Mouse (Mus musculus) thymus, postnatal 10 days (tissue): ENCODE data around the gene Vmn1r193.
"Not testable (repeated sequence)": the region's sequence is repeated elsewhere in the genome, so short reads cannot be mapped to it uniquely, and the experiment has no call there.

Experiments
- DNase-seq, 2 experiments: peaks; one replicate each; pipeline ENCODE4 v3.0.0; 2021; ENCODE audit warnings: low spot score in 2 of 2

Gene Vmn1r193

DNA sequence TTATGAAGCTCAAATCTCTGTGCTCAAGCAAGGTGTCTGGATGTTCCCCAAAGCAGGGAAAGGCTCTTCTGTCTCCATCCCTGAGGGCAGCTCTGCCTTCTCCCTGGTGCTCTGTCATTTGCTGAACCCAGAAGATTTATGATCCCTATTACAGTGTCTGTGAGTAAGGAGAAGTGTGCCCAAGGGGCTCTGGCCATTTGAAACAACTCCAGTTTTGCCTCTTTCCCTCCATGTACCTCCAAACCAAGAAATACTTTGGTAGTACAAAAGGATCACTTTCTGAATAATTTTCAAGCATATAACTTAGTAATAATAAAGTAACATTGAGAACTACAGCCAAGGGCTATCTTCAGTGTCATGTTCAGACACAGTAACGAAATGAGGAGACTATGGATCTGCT is at the start of gene Vmn1r193:
Gene Vmn1r193 (minus strand): TSS at position 101 of the 400 bp plus-strand sequence.
- DNase-seq: not testable (repeated sequence)

DNA sequence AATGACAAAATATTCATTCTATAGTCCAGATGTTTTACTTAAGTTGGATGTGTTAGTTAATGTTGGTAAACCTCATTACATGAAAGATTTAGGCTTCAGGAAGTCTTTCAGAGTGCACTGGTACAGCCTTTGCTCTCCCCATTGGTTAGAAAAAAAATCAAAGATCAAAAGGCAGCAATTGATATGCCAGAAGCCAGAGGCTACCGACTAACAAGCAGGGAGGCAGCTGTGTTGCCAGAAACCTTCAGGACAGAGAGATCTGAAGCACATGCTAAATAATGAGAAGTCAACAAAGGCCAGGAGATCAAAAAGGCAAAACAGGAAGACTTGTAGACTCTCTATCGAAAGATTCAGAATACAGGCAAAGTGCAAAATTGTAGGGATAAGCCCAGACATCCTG is 48.8 kb upstream of the Vmn1r193 start:
- no peak for DNase-seq

DNA sequence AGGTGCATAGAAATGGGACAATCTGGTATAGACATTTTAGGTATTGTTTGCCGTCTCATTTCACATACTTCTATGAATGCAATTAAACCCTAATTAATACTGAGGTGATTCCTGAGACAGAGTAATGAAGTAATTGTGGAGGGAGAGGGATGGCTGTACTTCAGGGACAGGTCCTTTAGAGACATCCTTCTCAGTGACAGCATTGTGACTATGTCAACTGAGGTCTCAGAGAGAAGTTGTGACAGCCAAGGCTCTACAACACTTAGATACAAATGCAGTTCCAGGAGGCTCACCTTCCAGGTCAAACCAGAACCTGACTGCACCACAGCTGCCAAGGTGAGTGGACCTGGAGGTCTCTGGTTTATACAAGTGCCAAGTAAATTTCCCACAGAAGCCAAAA is 47.3 kb upstream of the Vmn1r193 start, which contains the start of gene Vmn1r195:
Gene Vmn1r195 (plus strand): TSS at position 301 of the 400 bp plus-strand sequence.
- DNase-seq: not testable (repeated sequence)

DNA sequence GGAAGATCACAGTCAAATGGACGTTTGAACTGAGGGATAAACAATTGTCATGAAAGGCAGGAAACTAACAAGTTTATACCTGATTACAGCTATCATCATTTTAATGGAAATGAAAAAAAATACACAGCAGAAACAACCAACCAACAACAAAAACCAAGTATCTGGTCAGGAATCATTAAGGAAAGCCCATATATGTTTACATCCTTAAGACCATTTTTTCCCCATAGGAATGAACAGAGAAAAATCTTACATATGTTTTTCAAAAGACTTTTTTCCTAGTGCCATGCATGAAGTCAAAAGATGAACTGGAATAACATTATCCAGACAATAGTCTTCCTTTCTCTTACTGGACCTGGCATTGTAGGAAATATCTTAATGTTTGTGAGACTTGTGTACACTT is 21.0 kb upstream of the Vmn1r193 start, which contains the start of gene Vmn1r194:
Gene Vmn1r194 (plus strand): TSS at position 301 of the 400 bp plus-strand sequence.
- DNase-seq: no peak

DNA sequence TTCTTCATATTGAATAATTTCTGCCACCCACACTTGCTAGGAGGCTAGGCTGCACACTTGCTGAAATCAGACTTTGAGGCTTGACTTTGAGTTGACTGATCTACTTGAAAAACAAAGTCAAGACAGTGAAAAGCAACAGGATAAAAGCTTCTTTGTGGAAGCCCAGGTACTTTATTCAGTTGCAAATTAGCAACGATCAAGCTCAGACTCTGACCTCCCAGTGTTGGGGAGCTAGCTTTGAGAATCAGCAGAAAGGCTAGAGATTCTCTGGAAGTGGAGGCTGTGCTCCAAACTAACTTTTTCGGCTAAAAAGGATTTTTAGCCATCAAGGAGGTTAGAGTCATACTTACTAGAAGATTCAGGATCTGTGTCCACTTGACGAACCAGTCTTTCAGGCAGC is 30.2 kb downstream of the Vmn1r193 start:
- DNase-seq: not testable (repeated sequence)

DNA sequence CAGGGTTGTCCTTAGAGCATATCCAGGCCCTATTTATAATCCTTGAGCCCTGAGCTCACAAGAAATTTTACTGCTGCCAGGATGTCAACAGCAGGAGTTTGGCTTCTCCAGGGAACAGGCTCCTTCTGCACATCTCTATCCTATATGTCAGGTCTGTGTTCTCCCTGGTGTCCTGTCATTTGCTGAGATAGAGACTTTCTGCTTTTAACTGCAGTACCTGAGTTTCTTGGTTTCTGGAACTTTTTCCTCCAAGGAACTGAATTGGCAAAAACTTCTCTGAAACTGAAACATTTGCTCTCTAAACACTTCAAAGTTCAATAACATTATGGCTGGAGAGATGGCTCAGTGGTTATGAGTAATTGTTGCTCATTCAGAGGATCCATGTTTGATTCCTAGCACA is 31.9 kb downstream of the Vmn1r193 start, which contains the start of gene Vmn1r192:
Gene Vmn1r192 (minus strand): TSS at position 101 of the 400 bp plus-strand sequence.
- no peak for DNase-seq

DNA sequence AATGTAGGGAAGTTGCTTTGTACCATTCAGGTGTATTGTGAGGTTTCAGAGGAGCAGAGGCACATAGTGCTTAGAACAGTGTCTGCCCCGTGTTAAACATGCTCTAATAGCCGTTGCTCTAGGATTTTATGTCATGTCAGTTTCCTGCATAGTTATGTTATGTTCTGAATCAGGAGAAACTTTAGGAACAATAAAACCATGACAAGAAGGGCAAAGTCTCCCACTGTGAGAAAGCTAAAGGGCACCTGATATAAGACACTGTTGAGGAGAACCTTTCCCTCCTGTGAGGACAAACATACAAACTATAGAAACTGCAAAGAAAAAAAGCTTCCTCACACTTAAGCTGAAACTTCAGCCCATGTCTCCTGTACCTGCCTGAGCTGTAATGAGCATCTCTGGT is 32.6 kb downstream of the Vmn1r193 start:
- DNase-seq: no peak

DNA sequence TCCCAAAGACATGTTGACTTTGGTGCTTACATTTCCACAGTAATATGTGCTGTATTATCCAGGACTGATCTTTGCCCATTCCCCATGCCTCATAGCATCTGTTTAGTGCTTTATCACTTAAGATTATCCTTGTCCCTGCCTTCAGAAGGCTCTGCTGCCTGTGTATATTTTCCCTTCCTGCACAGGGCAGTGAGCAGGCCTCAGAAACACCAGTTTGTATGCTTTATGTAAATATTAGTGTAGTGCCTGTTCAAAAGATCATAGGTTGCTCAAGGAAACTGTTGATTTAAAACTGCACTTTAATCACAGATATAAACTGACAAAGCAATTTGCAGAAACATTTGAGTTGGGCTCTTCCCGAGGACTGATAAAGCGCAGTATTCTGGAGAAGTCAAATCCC is 33.6 kb downstream of the Vmn1r193 start:
- no peak for DNase-seq

DNA sequence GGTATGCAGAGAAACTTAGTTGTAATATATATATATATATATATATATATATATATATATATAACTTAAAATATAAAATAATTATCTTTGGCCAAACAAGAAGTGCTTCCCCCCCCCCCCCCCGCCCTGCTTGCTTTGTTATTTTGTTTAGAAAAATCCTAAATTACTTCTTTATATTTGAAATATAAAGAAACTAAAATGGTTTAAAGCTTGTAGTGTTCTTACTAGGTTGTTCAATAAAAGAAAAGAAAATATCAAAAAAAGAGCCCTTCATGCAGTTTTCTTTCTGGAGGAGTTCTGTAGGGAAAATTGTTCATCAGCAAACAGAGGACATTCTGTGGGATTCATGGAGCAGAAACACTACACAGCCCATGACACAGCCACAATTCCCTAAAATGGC is 39.1 kb downstream of the Vmn1r193 start, which contains the start of gene Vmn1r191:
Gene Vmn1r191 (minus strand): TSS at position 101 of the 400 bp plus-strand sequence.
- DNase-seq: no peak

DNA sequence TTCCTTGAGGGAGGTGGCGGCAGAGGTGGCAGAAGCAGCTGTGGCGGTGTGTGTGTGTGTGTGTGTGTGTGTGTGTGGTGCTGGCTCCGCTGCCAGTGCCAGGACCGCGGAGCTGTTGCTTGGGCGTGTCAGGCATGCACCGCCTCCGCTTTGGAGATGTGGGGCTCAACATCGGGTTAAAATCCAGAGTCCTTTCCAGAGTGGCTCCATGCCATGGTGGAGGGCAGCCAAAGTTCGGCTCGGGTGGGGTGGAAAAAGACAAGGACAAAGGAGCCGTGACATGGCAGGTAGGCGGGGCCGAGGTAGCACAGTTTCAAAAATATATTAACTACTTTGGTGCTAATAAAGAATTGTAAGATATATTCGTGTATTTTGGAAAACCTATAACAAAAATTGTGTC is 54.5 kb downstream of the Vmn1r193 start:
- DNase-seq: no peak
